Mouse (Mus musculus) heart, adult 2 months (tissue): ENCODE results near the gene Amer2. TPM values are rescaled to one million over a fixed set of nuclear protein-coding genes. Genes with fewer than 3 reads are reported as not detected.

ENCODE experiments used
- DNase-seq, 2 experiments: peaks; one replicate each; pipeline ENCODE4 v3.0.0; 2021
- H3K27ac ChIP-seq: fragments of 200-600 bp; 2 replicates; pipeline ENCODE4 v1.8.1; 2022
- H3K27me3 ChIP-seq: fragments of 200-500 bp; 2 replicates; pipeline ENCODE4 v1.6.1; 2012; ENCODE audit warnings: mild to moderate bottlenecking, low read length, inconsistent platforms, mixed read lengths; ENCODE audit not compliant: control insufficient read depth, insufficient read depth
- H3K36me3 ChIP-seq: fragments of 200-500 bp; 2 replicates; pipeline ENCODE4 v1.6.1; 2012; ENCODE audit warnings: low read length, inconsistent platforms; ENCODE audit not compliant: control insufficient read depth, insufficient read depth
- H3K4me1 ChIP-seq: fragments of 200-500 bp; 2 replicates; pipeline ENCODE4 v1.6.1; 2011; ENCODE audit warnings: low read length; ENCODE audit not compliant: control insufficient read depth, insufficient read depth
- H3K4me3 ChIP-seq: fragments of 200-600 bp; 2 replicates; pipeline ENCODE4 v1.8.1; 2022
- H3K79me2 ChIP-seq: fragments of 200-500 bp; replicated peaks from 2 replicates; pipeline ENCODE4 v1.6.1; 2012; ENCODE audit warnings: mild to moderate bottlenecking, inconsistent platforms, low read length, moderate library complexity, mixed read lengths; ENCODE audit not compliant: control insufficient read depth, insufficient read depth
- H3K9ac ChIP-seq: fragments of 200-500 bp; 2 replicates; pipeline ENCODE4 v1.6.1; 2012; ENCODE audit warnings: low read depth, mild to moderate bottlenecking, control low read depth, inconsistent platforms, low read length, mixed read lengths
- CTCF ChIP-seq: fragments of 200-600 bp; IDR thresholded peaks from 2 replicates; pipeline ENCODE4 v1.8.1; 2022; ENCODE audit warnings: antibody characterized with exemption, mild to moderate bottlenecking, moderate library complexity
- EP300 ChIP-seq: fragments of 200-500 bp; IDR thresholded peaks from 2 replicates; pipeline ENCODE4 v1.6.1; 2011; ENCODE audit warnings: low read depth, low read length, control low read depth; ENCODE audit not compliant: insufficient read depth
- POLR2A ChIP-seq: fragments of 200-500 bp; IDR thresholded peaks from 2 replicates; pipeline ENCODE4 v1.6.1; 2011; ENCODE audit warnings: mild to moderate bottlenecking, low read depth, low read length, control low read depth; ENCODE audit not compliant: insufficient read depth
- WGBS: fragments of 180-500 bp; shearing (Covaris S2); methylation state at CpG from one replicate; pipeline ENCODE4 v1.1.7; 2018; 5-methylcytosine and 5-hydroxymethylcytosine counted together
- intact Hi-C: fragments of 180-260 bp; cut with DNase I; formaldehyde crosslinking; loops from one replicate; pipeline ENCODE4 v1.15.1; 2025
- polyA plus RNA-seq: library from polyadenylated mRNA; depleted of rRNA; stranded (reverse); fragments of >200 nt; gene quantifications from 2 replicates; pipeline ENCODE4 v1.2.3, GENCODE M21; 2012
- total RNA-seq, 2 experiments: library from RNA; stranded (reverse); gene quantifications; 2 replicates each; pipeline ENCODE4 v1.2.3; 2021

The Amer2 gene
- total and polyA plus RNA-seq, 3 experiments: 0.02 TPM; not detected in 2

DNA sequence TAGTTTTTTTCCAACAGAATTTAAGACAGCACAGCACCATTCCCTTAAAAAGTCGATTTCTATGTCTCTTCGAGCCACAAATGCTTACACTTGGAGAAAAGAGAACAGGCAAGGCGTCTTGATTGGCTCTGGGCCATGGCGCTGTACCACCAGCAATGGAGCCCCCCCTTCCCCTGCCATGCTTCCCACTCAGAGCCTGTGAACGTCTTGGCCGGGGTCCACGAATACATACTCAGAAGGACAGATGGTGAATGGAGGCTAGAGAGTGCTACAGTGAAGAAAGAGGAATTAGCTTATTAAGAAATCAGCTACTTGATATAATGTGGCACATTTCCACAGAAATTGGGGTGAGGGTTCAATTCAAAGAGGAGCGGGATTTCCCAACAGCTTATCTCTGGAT, 41.6 kb downstream of the Amer2 start:
- H3K27ac ChIP-seq: no peak overlapping the region
- H3K79me2 ChIP-seq: no peaks in the 10 kb centered on the region
- no peaks in the 10 kb centered on the region for H3K36me3 ChIP-seq
- TF ChIP-seq EP300 (no peak), CTCF (no peak), POLR2A (no peak)
- H3K4me3 ChIP-seq: no peak overlapping the region
- intact Hi-C loops: no loop called here
- no peaks in the 10 kb centered on the region for H3K4me1 ChIP-seq
- no peak overlapping the region for H3K9ac ChIP-seq
- DNase-seq: no peak
- 65% methylated on average over 8 of the region's 8 CpGs for WGBS
- H3K27me3 ChIP-seq: no peaks in the 10 kb centered on the region

DNA sequence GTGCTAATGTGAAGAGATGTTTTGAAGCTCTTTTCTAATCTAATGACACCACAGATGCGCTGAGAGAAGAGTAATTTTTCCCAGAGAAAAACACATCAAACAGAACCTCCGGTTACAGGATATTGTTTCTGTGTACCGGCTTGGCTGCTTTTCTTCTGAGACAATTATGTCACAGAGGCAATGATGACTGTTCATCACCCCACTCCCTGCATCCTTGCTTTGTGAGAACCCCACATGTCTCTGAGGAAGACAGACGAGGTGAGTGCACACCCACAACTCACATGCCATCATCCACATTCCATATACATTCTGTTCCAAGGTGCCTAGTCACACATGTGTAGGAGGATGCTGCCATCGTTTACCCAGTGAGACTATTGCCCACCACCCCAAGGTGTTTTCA, 44.9 kb downstream of the Amer2 start:
- 70% methylated on average over 5 of the region's 5 CpGs for WGBS
- H3K27ac ChIP-seq: no peak overlapping the region
- intact Hi-C loops: no loop called here
- H3K4me1 ChIP-seq: no peaks in the 10 kb centered on the region
- H3K4me3 ChIP-seq: no peak overlapping the region
- no peak for DNase-seq
- H3K27me3 ChIP-seq: no peaks in the 10 kb centered on the region
- no peak for TF ChIP-seq POLR2A
- TF ChIP-seq CTCF: no peak
- no peak for TF ChIP-seq EP300
- H3K79me2 ChIP-seq: no peaks in the 10 kb centered on the region
- H3K36me3 ChIP-seq: no peaks in the 10 kb centered on the region
- no peak overlapping the region for H3K9ac ChIP-seq

DNA sequence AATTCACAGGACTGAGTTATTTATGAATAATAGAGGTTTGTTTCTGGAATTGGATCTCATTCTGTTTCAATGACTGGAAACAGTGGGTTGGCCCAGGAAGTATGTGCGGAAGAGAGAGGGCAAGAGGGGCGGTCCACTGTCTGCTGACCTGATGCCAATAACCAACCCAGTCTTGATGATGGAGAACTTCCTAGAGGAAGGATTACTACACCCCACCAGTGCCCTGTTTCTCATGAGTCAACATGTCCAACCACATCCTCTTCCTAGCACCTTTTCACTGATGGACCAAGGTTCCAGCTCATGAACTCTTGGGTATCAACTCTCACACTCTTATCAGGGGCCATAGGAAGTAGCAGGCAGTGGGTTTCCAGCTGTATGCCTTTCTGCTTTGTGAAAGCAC, 49.9 kb downstream of the Amer2 start:
- intact Hi-C loops: no loop called here
- Histone ChIP-seq H3K36me3 (no peaks in the 10 kb centered on the region), H3K4me1 (no peaks in the 10 kb centered on the region), H3K9ac (no peak overlapping the region), H3K4me3 (no peak overlapping the region), H3K27ac (no peak overlapping the region), H3K79me2 (no peaks in the 10 kb centered on the region), H3K27me3 (no peaks in the 10 kb centered on the region)
- 72% methylated on average over 2 of the region's 2 CpGs for WGBS
- TF ChIP-seq CTCF (no peak), POLR2A (no peak), EP300 (no peak)
- DNase-seq: no peak

DNA sequence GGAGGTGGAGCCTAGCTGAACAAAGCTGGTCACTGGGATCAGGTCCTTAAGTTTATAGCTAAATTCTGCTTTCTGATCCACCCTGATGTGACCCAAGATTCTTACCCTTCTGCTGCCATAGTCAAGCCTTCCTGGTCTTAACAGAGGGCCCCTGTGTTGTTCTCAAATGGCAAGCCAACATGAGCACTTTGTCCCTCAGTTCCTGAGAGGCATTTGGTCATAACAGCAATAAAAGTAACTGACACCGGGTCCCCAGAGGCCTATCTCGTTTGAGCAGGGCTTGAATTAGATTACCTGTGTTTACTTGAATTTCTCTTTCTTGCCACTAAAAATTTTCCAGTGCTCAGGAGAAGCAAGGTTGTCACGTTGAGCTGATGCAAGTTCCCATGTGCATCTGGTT, 51.1 kb downstream of the Amer2 start:
- H3K79me2 ChIP-seq: no peaks in the 10 kb centered on the region
- no peaks in the 10 kb centered on the region for H3K27me3 ChIP-seq
- TF ChIP-seq CTCF: no peak
- no peak for TF ChIP-seq EP300
- no peak for TF ChIP-seq POLR2A
- DNase-seq: no peak
- no peak overlapping the region for H3K9ac ChIP-seq
- no peaks in the 10 kb centered on the region for H3K4me1 ChIP-seq
- H3K36me3 ChIP-seq: no peaks in the 10 kb centered on the region
- no peak overlapping the region for H3K27ac ChIP-seq
- H3K4me3 ChIP-seq: no peak overlapping the region
- 63% methylated on average over 3 of the region's 3 CpGs for WGBS
- intact Hi-C loops: no loop called here

DNA sequence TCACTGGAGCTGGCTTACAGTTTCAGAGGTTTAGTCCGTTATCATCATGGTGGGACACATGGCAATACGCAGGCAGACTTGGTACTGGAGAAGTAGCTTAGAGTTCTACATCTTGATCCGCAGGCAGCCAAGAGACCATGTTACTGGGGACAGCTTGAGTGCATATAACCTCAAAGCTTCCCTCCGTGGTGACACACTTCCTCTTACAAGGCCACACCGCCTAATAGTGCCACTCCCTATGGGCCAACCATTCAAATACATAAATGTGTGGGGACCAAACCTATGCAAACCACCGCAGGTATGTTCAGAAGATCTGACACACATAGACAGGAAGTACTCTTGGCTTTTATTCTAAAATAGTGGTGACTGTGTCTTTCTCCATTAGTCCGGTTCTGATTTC, 52.5 kb downstream of the Amer2 start:
- no peak for DNase-seq
- Histone ChIP-seq H3K36me3 (no peaks in the 10 kb centered on the region), H3K27ac (no peak overlapping the region), H3K4me1 (no peaks in the 10 kb centered on the region), H3K9ac (no peak overlapping the region), H3K27me3 (no peaks in the 10 kb centered on the region), H3K4me3 (no peak overlapping the region), H3K79me2 (no peaks in the 10 kb centered on the region)
- 87% methylated on average over 7 of the region's 7 CpGs for WGBS
- intact Hi-C loops: no loop called here
- no peak for TF ChIP-seq CTCF
- TF ChIP-seq POLR2A: no peak
- TF ChIP-seq EP300: no peak

DNA sequence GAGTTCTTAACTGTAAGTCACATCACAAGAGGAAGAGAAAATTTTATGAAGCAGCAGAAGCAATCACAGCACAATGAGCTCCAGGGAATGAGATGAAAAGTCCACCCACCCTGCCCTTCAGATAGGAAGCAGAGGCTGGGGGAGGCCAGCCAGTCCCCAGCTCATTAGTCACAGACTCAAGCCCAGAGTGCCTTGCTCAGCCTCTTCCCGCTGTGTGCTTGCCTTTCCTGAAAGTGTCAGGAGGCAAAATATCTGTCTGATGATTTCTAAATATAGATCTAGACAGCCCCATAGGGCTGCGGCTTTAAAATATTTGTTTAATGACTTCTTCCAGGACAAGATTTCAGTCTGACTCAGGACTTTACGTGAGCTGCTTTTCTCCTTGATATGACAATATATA, 54.8 kb downstream of the Amer2 start:
- TF ChIP-seq CTCF: no peak
- Histone ChIP-seq H3K27me3 (no peaks in the 10 kb centered on the region), H3K4me1 (no peaks in the 10 kb centered on the region), H3K4me3 (no peak overlapping the region), H3K36me3 (no peaks in the 10 kb centered on the region), H3K79me2 (no peaks in the 10 kb centered on the region), H3K9ac (no peak overlapping the region), H3K27ac (no peak overlapping the region)
- WGBS: 11% methylated on average over 3 of the region's 3 CpGs
- no peak for DNase-seq
- intact Hi-C loops: no loop called here

DNA sequence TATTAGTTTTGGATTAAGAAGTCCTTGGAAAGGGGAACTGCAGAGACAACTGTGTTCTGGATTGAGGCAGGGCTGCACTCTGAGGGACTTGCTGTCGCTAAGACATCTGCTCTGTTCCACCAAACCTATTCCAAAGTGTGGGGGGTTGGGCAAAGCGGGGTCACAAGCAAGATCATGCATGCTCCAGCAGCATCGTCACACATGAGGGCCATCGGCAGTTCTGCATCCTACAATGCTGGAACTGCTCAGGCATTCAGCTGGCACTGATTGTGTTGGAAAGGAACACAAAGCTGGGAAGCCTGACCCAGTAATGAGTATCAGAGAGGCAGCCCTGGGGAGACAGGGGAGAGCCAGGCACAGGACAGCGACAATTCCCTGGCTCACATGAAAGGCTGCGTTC, 56.5 kb downstream of the Amer2 start:
- H3K4me1 ChIP-seq: no peaks in the 10 kb centered on the region
- H3K27ac ChIP-seq: no peak overlapping the region
- no peaks in the 10 kb centered on the region for H3K36me3 ChIP-seq
- no peak overlapping the region for H3K9ac ChIP-seq
- no peaks in the 10 kb centered on the region for H3K27me3 ChIP-seq
- no peak for TF ChIP-seq CTCF
- TF ChIP-seq EP300: no peak
- TF ChIP-seq POLR2A: no peak
- DNase-seq: no peak
- 73% methylated on average over 6 of the region's 6 CpGs for WGBS
- H3K79me2 ChIP-seq: no peaks in the 10 kb centered on the region
- intact Hi-C loops: no loop called here
- no peak overlapping the region for H3K4me3 ChIP-seq
